Mouse (Mus musculus) ES-Bruce4 (cell line): Measurements from ENCODE around the gene L3mbtl1.

Experiments
- CTCF ChIP-seq: IDR thresholded peaks from one replicate; pipeline ENCODE4 v1.8.1; 2011; ENCODE audit warnings: low read depth, low read length
- POLR2A ChIP-seq: IDR thresholded peaks from one replicate; pipeline ENCODE4 v1.8.1; 2011; ENCODE audit warnings: low read length; ENCODE audit not compliant: insufficient read depth

DNA sequence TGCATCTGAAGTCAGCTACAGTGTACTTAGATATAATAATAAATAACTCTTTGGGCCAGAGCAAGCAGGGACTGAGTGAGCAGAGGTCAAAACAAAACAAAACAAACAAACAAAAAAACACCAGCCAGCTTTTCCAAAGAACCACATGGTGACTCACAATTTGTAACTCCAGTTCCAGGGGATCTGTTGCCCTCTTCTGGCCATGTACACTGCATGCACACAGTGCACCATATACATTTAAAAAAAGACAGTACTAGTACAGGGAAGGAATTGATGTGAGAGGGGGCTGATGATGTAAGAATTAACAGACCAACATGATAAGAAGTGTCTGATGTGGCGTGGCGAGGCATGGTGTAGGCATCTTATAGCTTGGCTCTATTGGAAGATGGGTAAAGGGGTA lies 13.6 kb downstream of the L3mbtl1 start:
- no peak for TF ChIP-seq POLR2A
- TF ChIP-seq CTCF = no peak
